Mouse (Mus musculus) heart, embryonic 11.5 days (tissue): ENCODE results near the gene Wrap53. TPM values are rescaled to one million over a fixed set of nuclear protein-coding genes. Genes with fewer than 3 reads are reported as not detected.

Source experiments
- ATAC-seq: fragments of 200-750 bp; cut with Nextera tagmentation; replicated peaks from 2 replicates; pipeline ENCODE4 v1.8.0; 2017; ENCODE audit warnings: moderate library complexity; ENCODE audit not compliant: insufficient number of reproducible peaks, low FRiP score, low TSS enrichment
- H3K27ac ChIP-seq: fragments of 300-500 bp; sonication (generic); 2 replicates; pipeline ENCODE4 v1.5.1; 2014; ENCODE audit warnings: mild to moderate bottlenecking, low read depth, low read length
- H3K27me3 ChIP-seq: fragments of 300-500 bp; sonication (generic); 2 replicates; pipeline ENCODE4 v1.6.1; 2014; ENCODE audit warnings: mild to moderate bottlenecking, low read length, mixed read lengths; ENCODE audit not compliant: control insufficient read depth, insufficient read depth
- H3K36me3 ChIP-seq: fragments of 300-500 bp; sonication (generic); 2 replicates; pipeline ENCODE4 v1.6.1; 2014; ENCODE audit warnings: mild to moderate bottlenecking, low read length, moderate library complexity, mixed read lengths; ENCODE audit not compliant: control insufficient read depth, insufficient read depth
- H3K4me1 ChIP-seq: fragments of 300-500 bp; sonication (generic); 2 replicates; pipeline ENCODE4 v1.6.1; 2014; ENCODE audit warnings: low read length; ENCODE audit not compliant: control insufficient read depth, insufficient read depth
- H3K4me2 ChIP-seq: fragments of 300-500 bp; sonication (generic); 2 replicates; pipeline ENCODE4 v1.6.1; 2014; ENCODE audit warnings: mild to moderate bottlenecking, moderate library complexity
- H3K4me3 ChIP-seq: fragments of 300-500 bp; sonication (generic); 2 replicates; pipeline ENCODE4 v1.5.1; 2014; ENCODE audit warnings: low read depth, low read length
- H3K9ac ChIP-seq: fragments of 300-500 bp; sonication (generic); 2 replicates; pipeline ENCODE4 v1.6.1; 2014; ENCODE audit warnings: mild to moderate bottlenecking, low read depth, low read length, moderate library complexity
- H3K9me3 ChIP-seq: fragments of 300-500 bp; sonication (generic); replicated peaks from 2 replicates; pipeline ENCODE4 v1.6.1; 2016; ENCODE audit warnings: low read length; ENCODE audit not compliant: control insufficient read depth
- WGBS: fragments of 180-500 bp; shearing (Covaris S2); extraction: QIAGEN DNeasy Blood & Tissue Kit; methylation state at CpG from one replicate; pipeline ENCODE4 v1.1.7; 2014; ENCODE audit not compliant: insufficient replicate concordance; 5-methylcytosine and 5-hydroxymethylcytosine counted together
- polyA plus RNA-seq: library from polyadenylated mRNA; unstranded; fragments of >200 nt; fragmentation: Nextera tagmentation; extraction: Ambion mirVana; gene quantifications from 2 replicates; pipeline ENCODE4 v1.2.1, GENCODE M21; 2014

The Wrap53 gene
- polyA plus RNA-seq, 1 experiment from 2014 or later = 20.3 TPM

DNA sequence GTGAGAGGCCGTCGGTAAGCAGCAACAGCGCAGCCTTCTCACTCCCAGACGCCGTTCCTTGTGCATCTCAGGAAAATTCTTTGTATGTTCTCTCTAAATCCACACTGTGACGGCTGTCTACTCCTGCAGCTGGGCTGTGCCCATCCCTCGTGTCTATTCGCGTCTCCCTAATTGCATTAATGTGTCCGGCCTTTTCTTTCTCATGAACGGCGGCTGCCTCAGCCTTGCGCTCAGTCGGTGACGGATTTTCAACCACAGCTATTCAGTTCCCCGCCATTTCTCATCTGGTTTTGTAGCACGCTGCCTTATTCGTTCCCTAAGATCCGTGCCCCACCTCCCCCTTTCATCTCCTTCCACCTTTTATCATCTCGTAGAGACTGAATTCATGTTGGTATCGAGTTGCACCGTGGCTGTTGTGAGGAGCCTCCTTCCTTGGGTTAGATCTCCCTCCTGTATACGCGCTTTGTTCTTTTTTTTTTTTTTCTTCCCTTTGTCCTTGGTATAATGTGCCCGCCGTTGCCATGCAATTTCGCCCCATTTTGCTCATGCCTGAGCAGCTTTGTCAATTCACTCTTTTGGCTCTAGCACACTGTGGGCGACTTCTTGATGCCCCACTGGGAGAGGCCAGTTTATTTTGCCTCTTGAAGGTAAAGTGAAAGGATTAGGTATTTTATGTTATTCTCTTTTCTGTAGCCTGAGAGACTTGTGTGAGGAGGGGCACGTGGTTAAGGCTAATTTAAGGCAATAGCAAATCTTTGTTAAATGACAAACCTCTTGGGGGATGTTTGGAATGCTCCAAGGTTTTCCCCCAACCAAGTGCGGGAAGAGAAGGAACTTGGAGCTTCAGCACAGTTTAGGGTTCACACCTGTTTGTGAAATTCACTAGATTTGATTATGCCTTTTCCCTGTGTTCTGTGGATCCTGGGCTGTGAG is 52.7 kb downstream of the Wrap53 start:
- ATAC-seq = no peak
- Histone ChIP-seq H3K9ac (peak overlapping the region; percentile 52), H3K4me1 (0 out of 2 replicates have a peak, but pooled peaks cover 2% of the 10 kb centered on the region), H3K27me3 (peaks cover 3% of the 10 kb centered on the region; the same call in 1 of the 2 replicates), H3K4me2 (peak overlapping the region; percentile 66), H3K9me3 (no peaks in the 10 kb centered on the region), H3K27ac (no peak overlapping the region), H3K4me3 (peak overlapping the region; percentile 25), H3K36me3 (no peaks in the 10 kb centered on the region)
- WGBS = 17% methylated on average over 30 of the region's 30 CpGs

DNA sequence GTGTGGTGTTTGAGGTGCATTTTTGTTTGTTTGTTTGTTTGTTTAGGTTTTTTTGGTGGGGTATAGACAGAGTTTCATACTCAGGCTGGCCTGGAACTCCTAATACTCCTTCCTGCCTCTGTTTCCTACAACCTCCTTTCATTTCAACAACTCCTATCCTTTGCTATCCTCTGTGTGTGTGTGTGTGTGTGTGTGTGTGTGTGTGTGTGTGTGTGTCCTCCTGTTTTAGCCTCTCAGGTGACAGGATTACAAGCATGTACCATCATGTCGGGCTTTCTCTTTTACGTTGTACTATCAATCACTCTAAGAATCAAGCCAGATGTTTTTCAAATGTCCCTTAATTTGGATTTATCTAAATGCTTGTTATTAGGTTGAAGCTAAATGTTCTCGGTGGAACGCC is 53.4 kb downstream of the Wrap53 start:
- Histone ChIP-seq H3K27me3 (peaks cover 3% of the 10 kb centered on the region; the same call in 1 of the 2 replicates), H3K4me3 (no peak overlapping the region; the same call in 1 of the 2 replicates), H3K9ac (no peak overlapping the region), H3K36me3 (no peaks in the 10 kb centered on the region), H3K4me2 (peak overlapping the region; percentile 66), H3K9me3 (no peaks in the 10 kb centered on the region), H3K27ac (no peak overlapping the region), H3K4me1 (0 out of 2 replicates have a peak, but pooled peaks cover 3% of the 10 kb centered on the region)
- no peak for ATAC-seq
- WGBS = 59% methylated on average over 4 of the region's 4 CpGs

DNA sequence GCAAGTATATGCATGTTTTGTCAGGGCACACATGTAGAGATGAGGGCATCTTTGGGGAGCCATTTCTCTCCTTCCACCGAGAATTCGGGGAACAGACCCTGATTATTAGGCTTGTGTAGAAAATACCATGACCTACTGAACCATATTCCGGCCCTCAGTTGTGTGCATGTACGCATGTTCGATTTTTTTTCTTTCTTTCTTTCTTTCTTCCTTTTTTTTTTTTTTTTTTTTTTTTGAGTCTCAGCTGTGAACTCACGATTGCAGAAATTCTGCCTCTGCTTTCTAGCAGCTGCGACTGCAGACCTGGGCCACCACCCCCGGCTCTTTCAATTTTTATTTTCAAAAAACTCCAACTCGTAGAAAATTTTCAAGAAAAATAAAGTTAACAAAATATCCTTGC is 54.4 kb downstream of the Wrap53 start:
- WGBS = 78% methylated on average over 9 of the region's 9 CpGs
- Histone ChIP-seq H3K9me3 (no peaks in the 10 kb centered on the region), H3K36me3 (no peaks in the 10 kb centered on the region), H3K4me2 (no peak overlapping the region), H3K9ac (no peak overlapping the region), H3K27ac (no peak overlapping the region), H3K4me1 (peaks cover 10% of the 10 kb centered on the region; the same call in 1 of the 2 replicates), H3K27me3 (peaks cover 3% of the 10 kb centered on the region; the same call in 1 of the 2 replicates), H3K4me3 (no peak overlapping the region)
- ATAC-seq = no peak

DNA sequence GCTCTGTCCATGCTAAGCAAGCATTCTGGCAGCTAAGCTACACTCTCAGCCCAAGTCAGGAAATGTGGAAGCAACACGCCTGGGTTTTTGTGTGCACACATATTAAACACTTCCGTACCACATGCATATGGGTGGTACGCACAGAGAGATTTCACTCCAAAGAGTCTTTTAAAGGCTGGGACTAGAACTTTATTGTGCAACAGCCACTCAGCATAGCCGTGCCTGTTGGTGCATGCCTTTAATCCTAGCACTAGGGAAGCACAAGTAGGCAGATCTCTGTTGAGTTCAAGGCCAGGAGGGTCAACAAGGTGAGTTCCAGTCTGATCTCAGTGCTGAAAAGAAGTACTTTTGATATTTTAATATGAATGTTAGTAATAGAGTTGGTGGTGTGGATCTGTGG is 56.4 kb downstream of the Wrap53 start:
- Histone ChIP-seq H3K9me3 (no peaks in the 10 kb centered on the region), H3K27me3 (no peaks in the 10 kb centered on the region), H3K36me3 (no peaks in the 10 kb centered on the region), H3K4me1 (peaks cover 15% of the 10 kb centered on the region; the same call in 1 of the 2 replicates), H3K4me3 (no peak overlapping the region), H3K9ac (no peak overlapping the region), H3K27ac (no peak overlapping the region), H3K4me2 (no peak overlapping the region)
- 82% methylated on average over 4 of the region's 4 CpGs for WGBS
- no peak for ATAC-seq

DNA sequence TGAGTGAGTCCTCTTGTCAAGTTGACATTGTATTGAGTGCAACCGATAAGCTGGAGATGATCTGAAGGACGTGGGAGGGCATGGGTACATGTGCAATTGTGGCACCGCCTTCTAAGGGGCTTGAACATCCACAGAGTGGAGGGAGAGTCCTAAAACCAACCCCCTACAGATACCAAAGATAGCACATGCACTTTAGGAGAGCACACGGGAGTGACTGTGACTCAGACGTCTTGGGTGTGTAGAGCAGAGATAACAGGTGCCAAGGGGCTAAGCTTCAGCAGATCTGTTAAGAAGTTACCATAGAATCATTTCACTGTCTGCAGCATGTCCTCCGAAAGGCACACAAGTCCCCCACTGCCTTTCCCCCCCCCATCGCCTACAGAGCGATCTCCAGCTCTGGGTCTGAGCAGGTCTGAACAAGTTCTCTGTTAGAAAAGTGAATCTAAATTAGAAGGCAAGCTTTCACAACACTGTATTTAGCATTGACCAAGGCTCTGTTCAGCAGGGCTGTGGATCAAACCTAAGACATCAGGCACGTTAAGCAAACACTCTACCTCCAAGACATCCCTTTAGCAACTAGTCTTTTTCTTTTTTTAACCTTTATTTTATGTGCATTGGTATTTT is 58.4 kb downstream of the Wrap53 start:
- Histone ChIP-seq H3K4me2 (no peak overlapping the region), H3K4me3 (no peak overlapping the region), H3K4me1 (peaks cover 13% of the 10 kb centered on the region; the same call in 1 of the 2 replicates), H3K9ac (no peak overlapping the region), H3K9me3 (no peaks in the 10 kb centered on the region), H3K27me3 (no peaks in the 10 kb centered on the region), H3K27ac (no peak overlapping the region), H3K36me3 (no peaks in the 10 kb centered on the region)
- WGBS = 66% methylated on average over 9 of the region's 9 CpGs
- no peak for ATAC-seq

DNA sequence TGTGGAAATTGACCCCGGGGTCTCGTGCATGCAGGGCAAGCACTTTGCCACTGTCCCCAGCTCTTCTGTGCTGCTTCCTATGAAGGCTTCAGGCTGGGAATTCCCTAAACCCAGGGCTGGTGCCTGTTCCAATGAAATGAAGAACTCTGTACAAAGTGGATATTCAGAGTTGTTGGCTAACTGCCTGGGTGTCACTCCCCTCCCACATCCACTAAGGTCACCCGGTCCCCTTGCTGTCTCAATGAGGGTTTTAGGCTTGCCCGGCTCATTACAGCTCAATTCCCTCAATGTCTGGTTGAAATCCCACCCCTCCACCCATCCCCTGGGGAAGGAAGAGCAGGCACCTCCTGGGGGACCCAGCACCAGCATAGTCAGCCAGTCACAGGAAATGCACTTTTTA is 60.1 kb downstream of the Wrap53 start:
- no peak overlapping the region for H3K4me3 ChIP-seq
- no peaks in the 10 kb centered on the region for H3K9me3 ChIP-seq
- no peak overlapping the region for H3K27ac ChIP-seq
- peaks cover 13% of the 10 kb centered on the region; the same call in 1 of the 2 replicates for H3K4me1 ChIP-seq
- peaks cover 7% of the 10 kb centered on the region; the same call in 1 of the 2 replicates for H3K27me3 ChIP-seq
- 71% methylated on average over 4 of the region's 4 CpGs for WGBS
- H3K36me3 ChIP-seq = no peaks in the 10 kb centered on the region
- H3K4me2 ChIP-seq = no peak overlapping the region
- no peak overlapping the region for H3K9ac ChIP-seq
- ATAC-seq = no peak

DNA sequence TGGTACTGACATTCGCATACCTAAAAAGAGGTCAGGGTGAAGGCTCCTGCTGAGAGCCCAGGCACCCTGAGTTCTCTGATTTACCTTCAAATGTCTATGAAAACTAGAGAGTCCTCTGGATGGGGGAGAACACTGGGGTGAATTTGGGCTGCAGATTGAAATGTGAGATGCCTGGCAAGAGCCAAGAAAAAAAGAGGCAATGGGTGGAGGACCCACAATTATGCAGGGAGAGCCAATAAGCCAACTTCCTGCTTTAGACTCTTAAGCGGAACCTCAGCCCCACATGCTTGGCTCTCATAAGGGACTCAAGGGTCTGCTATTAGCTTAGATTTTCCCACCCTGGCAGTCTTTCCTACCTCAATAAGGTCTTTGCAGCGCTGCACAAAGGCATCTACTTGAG is 63.4 kb downstream of the Wrap53 start:
- H3K4me2 ChIP-seq = no peak overlapping the region
- H3K9ac ChIP-seq = no peak overlapping the region
- no peak overlapping the region for H3K4me3 ChIP-seq
- 71% methylated on average over 3 of the region's 3 CpGs for WGBS
- H3K36me3 ChIP-seq = no peaks in the 10 kb centered on the region
- no peaks in the 10 kb centered on the region for H3K9me3 ChIP-seq
- H3K27me3 ChIP-seq = peaks cover 11% of the 10 kb centered on the region
- H3K4me1 ChIP-seq = peaks cover 14% of the 10 kb centered on the region
- H3K27ac ChIP-seq = no peak overlapping the region
- ATAC-seq = no peak

DNA sequence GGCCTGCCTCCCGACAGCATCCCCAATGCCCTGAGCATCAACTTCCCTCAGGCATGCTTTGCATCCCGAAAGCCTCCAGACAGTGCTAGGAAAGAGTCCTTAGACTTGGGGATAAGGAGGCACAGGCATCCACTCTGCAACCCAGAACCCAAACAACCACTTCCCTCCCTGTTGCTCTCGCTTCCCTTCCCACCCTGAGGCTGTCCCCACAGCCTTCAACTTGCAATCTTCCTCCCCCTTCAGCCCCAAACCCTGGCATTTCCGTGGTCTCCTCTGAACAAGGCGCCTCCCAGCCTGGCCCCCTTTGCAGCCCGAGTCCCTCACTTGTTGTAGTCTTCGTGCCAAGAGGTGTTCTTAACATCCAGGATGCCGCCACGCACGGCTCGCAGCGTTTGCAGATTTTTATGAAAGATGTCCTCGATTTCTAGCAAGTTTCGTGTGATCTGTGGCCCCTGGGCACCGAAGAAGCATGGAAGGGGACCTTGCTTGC is 63.9 kb downstream of the Wrap53 start:
- Histone ChIP-seq H3K4me3 (no peak overlapping the region), H3K36me3 (no peaks in the 10 kb centered on the region), H3K4me2 (no peak overlapping the region; the same call in 1 of the 2 replicates), H3K27me3 (peaks cover 11% of the 10 kb centered on the region), H3K9ac (no peak overlapping the region), H3K27ac (no peak overlapping the region), H3K4me1 (peaks cover 15% of the 10 kb centered on the region), H3K9me3 (no peaks in the 10 kb centered on the region)
- 57% methylated on average over 15 of the region's 15 CpGs for WGBS
- ATAC-seq = no peak
